Mouse (Mus musculus) kidney, postnatal 0 days (tissue): ENCODE data around the gene Rabgef1. TPM values are rescaled to one million over a fixed set of nuclear protein-coding genes. Genes with fewer than 3 reads are reported as not detected.
A peak's percentile ranks its signal among the peaks of the same experiment; 100 is the strongest.

ENCODE experiments used
- ATAC-seq: fragments of 200-750 bp; cut with Nextera tagmentation; replicated peaks from 2 replicates; pipeline ENCODE4 v1.8.0; 2017; ENCODE audit warnings: low read depth, moderate number of reproducible peaks, moderate TSS enrichment, moderate library complexity; ENCODE audit not compliant: low FRiP score
- DNase-seq: peaks from one replicate; pipeline ENCODE4 v3.0.0-alpha.2; 2016; ENCODE audit warnings: low spot score
- H3K27ac ChIP-seq: fragments of 300-500 bp; sonication (generic); 2 replicates; pipeline ENCODE4 v1.5.1; 2014; ENCODE audit warnings: mild to moderate bottlenecking
- H3K27me3 ChIP-seq: fragments of 300-500 bp; sonication (generic); 2 replicates; pipeline ENCODE4 v1.6.1; 2014; ENCODE audit warnings: low read length, mixed read lengths; ENCODE audit not compliant: insufficient read depth
- H3K36me3 ChIP-seq: fragments of 300-500 bp; sonication (generic); 2 replicates; pipeline ENCODE4 v1.6.1; 2014; ENCODE audit warnings: low read length, mixed read lengths; ENCODE audit not compliant: insufficient read depth
- H3K4me1 ChIP-seq: fragments of 300-500 bp; sonication (generic); replicated peaks from 2 replicates; pipeline ENCODE4 v1.6.1; 2014; ENCODE audit warnings: antibody characterized with exemption, low read length, mixed read lengths; ENCODE audit not compliant: insufficient read depth
- H3K4me2 ChIP-seq: fragments of 300-500 bp; sonication (generic); 2 replicates; pipeline ENCODE4 v1.6.1; 2014; ENCODE audit warnings: mild to moderate bottlenecking, low read length, moderate library complexity, mixed read lengths
- H3K4me3 ChIP-seq: fragments of 300-500 bp; sonication (generic); replicated peaks from 2 replicates; pipeline ENCODE4 v1.5.1; 2014; ENCODE audit warnings: low read depth, low read length
- H3K9ac ChIP-seq: fragments of 300-500 bp; sonication (generic); 2 replicates; pipeline ENCODE4 v1.6.1; 2014; ENCODE audit warnings: low read depth, low read length
- H3K9me3 ChIP-seq: fragments of 300-500 bp; sonication (generic); replicated peaks from 2 replicates; pipeline ENCODE4 v1.6.1; 2016; ENCODE audit warnings: low read length, inconsistent platforms, mixed read lengths
- CTCF ChIP-seq: IDR thresholded peaks from 2 replicates; pipeline ENCODE4 v1.5.1; 2016; ENCODE audit warnings: antibody characterized with exemption, low read depth, mild to moderate bottlenecking, moderate library complexity
- WGBS: fragments of 180-500 bp; shearing (Covaris S2); extraction: QIAGEN DNeasy Blood & Tissue Kit; methylation state at CpG from one replicate; pipeline ENCODE4 v1.1.7; 2014; 5-methylcytosine and 5-hydroxymethylcytosine counted together
- polyA plus RNA-seq: library from polyadenylated mRNA; unstranded; fragments of >200 nt; fragmentation: Nextera tagmentation; extraction: Ambion mirVana; gene quantifications from 2 replicates; pipeline ENCODE4 v1.2.1, GENCODE M21; 2015

Rabgef1 gene
- polyA plus RNA-seq, 1 experiment from 2014 or later = 28.1 TPM

DNA sequence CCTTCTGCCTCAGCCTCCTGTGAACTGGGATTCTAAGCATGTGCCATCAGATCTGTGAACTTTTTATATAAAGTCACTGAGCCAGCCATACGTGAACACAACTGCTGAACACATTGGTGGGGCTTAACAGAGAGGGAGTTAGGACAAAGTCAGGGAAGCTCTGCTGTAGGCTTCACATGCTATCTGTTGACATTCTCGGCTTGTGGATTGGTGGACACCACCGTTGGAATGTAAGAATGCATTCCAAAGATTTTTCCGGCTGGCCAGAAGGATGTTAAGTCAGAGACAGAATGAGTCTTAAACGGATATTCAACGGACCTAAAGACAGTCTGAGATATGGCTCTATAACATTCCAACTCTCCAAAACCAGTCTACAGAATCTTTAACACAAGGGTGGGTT is 2.5 kb upstream of the Rabgef1 start:
- H3K4me3 ChIP-seq = no peak overlapping the region
- 38% methylated on average over 6 of the region's 6 CpGs for WGBS
- H3K27me3 ChIP-seq = no peaks in the 10 kb centered on the region
- H3K36me3 ChIP-seq = no peaks in the 10 kb centered on the region
- no peak overlapping the region for H3K9ac ChIP-seq
- DNase-seq = peak; percentile 48
- H3K4me2 ChIP-seq = no peak overlapping the region
- TF ChIP-seq CTCF = no peak
- H3K9me3 ChIP-seq = no peaks in the 10 kb centered on the region
- no peak for ATAC-seq
- H3K27ac ChIP-seq = no peak overlapping the region
- peaks cover 20% of the 10 kb centered on the region for H3K4me1 ChIP-seq

DNA sequence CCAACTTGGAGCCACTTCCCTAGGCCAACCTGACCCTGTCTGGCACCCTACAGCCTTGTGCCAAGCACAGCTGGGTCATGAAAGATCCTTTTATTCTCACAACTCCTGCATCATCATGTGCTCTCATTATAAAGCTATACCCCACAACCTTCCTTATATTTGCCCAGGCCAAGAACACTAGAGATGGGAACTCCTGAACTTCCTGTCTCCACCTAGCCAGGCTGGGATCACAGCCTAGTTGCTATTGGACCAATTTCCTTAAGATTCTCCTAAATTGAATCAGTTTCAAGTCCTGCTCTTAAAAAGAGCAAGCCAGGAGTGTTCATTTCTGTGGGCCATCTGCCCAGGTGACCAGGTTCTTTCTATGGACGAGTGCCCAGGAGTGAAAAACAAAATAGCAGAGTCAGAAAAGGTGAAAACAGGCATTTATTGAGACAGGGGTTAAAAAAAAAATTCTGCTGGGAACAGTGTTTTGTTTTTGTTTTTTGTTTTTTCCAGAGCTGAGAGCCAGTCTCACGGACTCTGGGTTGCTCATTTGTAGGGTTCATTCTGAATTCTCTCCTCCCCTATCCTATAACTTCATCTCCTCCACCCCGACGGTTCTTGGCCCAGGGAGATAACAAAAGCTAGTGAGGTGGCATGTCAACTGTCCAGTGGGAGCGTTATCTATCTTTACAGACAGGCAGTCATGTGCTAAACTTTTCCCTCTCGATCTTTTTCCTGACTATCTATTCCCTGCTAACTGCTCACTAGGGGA is 754 bp upstream of the Rabgef1 start:
- peaks cover 20% of the 10 kb centered on the region for H3K4me1 ChIP-seq
- no peaks in the 10 kb centered on the region for H3K9me3 ChIP-seq
- TF ChIP-seq CTCF = no peak
- peak overlapping the region; percentile 65 for H3K4me2 ChIP-seq
- 7% methylated on average over 6 of the region's 6 CpGs for WGBS
- peak overlapping the region; percentile 79 for H3K4me3 ChIP-seq
- peak overlapping the region; percentile 89 for H3K27ac ChIP-seq
- H3K27me3 ChIP-seq = no peaks in the 10 kb centered on the region
- peak overlapping the region; percentile 80 for H3K9ac ChIP-seq
- ATAC-seq (no peak), DNase-seq (no peak)
- H3K36me3 ChIP-seq = no peaks in the 10 kb centered on the region

DNA sequence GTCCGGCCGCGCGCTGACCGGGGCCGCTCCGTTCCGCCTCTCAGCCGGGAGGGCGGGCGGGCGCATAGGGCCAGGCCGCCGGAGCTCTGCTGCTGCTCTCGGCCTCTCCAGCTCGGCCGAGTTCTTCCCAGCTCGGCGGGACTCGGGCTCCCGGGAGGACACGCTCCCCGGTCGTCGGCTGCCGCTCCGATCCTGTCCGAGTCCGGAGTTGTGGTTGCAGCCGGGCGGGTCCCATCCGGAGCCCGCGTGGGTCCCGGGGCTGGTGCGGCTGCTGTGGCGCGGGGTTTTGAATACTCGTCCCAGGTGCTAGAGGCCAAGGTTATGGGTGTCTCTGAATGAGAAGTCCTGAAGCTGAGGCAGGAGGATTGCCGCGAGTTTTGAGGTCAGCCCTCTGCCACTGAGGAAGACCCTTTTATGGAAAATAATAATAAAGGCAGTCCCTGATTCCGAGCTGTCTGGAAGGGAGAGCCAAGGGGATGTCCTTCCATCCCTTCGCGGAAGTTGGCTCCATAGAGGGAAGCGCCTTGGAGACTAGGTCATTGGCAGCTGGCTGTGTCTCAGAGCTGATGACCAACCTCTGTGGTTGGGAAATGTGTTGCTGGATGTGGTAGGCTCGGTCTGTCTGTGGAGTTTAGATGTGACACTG is 481 bp downstream of the Rabgef1 start:
- no peak for TF ChIP-seq CTCF
- Histone ChIP-seq H3K27ac (peak overlapping the region; percentile 89), H3K27me3 (no peaks in the 10 kb centered on the region), H3K9ac (peak overlapping the region; percentile 80), H3K36me3 (no peaks in the 10 kb centered on the region), H3K9me3 (no peaks in the 10 kb centered on the region), H3K4me3 (peak overlapping the region; percentile 79), H3K4me2 (peak overlapping the region; percentile 65), H3K4me1 (peaks cover 20% of the 10 kb centered on the region)
- WGBS = under 1% methylated on average over 34 of the region's 46 CpGs
- peak; percentile 73 for ATAC-seq
- DNase-seq = peak; percentile 61

DNA sequence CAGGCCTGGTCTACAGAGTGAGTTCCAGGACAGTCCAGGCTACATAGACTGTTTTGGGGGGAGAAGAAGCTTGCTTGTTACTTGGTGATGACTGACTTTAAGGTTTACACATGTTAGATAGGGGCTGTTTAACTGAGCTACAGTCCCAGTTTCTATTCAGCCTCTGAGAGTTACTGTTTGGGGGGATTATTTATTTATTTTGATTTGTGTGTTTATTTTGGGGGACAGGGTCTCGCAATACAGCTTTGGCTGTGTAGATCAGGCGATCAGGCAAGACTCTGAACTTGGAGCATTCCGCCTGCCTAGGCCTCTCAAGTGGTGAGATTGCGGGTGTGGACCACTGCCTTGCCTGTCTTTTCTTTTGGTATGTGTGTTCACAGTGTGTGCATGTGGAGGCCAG is 1.4 kb downstream of the Rabgef1 start:
- no peaks in the 10 kb centered on the region for H3K27me3 ChIP-seq
- peak overlapping the region; percentile 65 for H3K4me2 ChIP-seq
- no peaks in the 10 kb centered on the region for H3K9me3 ChIP-seq
- ATAC-seq (no peak), DNase-seq (no peak)
- H3K4me3 ChIP-seq = peak overlapping the region; percentile 79; the same call in 1 of the 2 replicates
- no peak for TF ChIP-seq CTCF
- no peak overlapping the region for H3K27ac ChIP-seq
- H3K4me1 ChIP-seq = peaks cover 20% of the 10 kb centered on the region
- H3K9ac ChIP-seq = 0 out of 2 replicates have a peak overlapping the region, but pooled peaks have one; percentile 80
- 87% methylated on average over 4 of the region's 4 CpGs for WGBS
- H3K36me3 ChIP-seq = no peaks in the 10 kb centered on the region

DNA sequence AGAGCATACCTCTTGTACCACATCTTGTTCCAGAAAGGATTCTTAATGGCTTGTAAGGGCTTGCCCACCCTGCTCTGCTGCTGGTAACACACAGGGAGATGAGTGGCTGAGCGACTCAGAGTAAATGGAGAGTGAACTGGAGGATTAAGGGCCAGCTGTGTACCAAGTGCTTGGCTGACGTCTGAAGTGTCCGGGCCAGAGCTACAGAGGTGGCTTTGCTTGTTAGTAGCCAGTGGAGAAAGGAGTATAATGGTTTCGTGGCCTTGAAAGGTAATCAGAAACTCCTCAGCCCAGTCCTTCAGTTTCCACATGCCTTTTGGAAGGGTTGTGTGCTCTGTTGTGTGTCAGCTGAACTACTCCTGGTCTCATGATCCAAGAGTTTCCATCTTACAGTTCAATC is 6.3 kb downstream of the Rabgef1 start:
- no peak overlapping the region for H3K9ac ChIP-seq
- TF ChIP-seq CTCF = no peak
- no peaks in the 10 kb centered on the region for H3K9me3 ChIP-seq
- H3K27me3 ChIP-seq = no peaks in the 10 kb centered on the region
- WGBS = 47% methylated on average over 4 of the region's 4 CpGs
- H3K36me3 ChIP-seq = no peaks in the 10 kb centered on the region
- peak overlapping the region; percentile 8; the same call in 1 of the 2 replicates for H3K27ac ChIP-seq
- peaks cover 9% of the 10 kb centered on the region for H3K4me1 ChIP-seq
- no peak for ATAC-seq
- no peak overlapping the region for H3K4me3 ChIP-seq
- DNase-seq = no peak
- no peak overlapping the region for H3K4me2 ChIP-seq

DNA sequence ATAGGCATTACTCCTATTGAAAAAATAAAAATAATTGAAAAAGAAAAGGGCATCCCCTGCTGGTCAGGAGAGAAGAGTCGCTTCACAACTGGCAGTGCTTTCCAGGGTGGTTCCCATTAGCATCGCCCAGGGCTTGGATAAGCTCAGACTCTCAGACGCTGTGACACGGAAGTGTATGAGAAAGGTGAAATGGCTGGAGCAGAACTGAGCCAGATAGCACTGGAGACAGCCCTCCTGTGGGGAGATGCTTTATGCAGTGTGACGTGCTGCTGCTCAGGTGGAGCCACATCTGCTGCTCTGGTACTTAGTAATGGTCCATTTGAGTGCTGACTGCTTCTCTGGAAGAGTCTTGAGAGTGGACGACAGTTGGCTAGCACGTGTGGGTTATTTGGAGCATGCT is 8.8 kb downstream of the Rabgef1 start:
- no peaks in the 10 kb centered on the region for H3K36me3 ChIP-seq
- DNase-seq = no peak
- no peak overlapping the region for H3K9ac ChIP-seq
- no peaks in the 10 kb centered on the region for H3K9me3 ChIP-seq
- H3K4me2 ChIP-seq = no peak overlapping the region
- ATAC-seq = peak; percentile 68; the same call in 1 of the 2 replicates
- H3K27ac ChIP-seq = no peak overlapping the region
- peak; percentile 36; the same call in 1 of the 2 replicates for TF ChIP-seq CTCF
- H3K4me3 ChIP-seq = no peak overlapping the region
- WGBS = 65% methylated on average over 7 of the region's 7 CpGs
- no peaks in the 10 kb centered on the region for H3K4me1 ChIP-seq
- H3K27me3 ChIP-seq = no peaks in the 10 kb centered on the region
